Comparison of ENCODE assay signal across 19 mouse cellular contexts in the genomic region with DNA sequence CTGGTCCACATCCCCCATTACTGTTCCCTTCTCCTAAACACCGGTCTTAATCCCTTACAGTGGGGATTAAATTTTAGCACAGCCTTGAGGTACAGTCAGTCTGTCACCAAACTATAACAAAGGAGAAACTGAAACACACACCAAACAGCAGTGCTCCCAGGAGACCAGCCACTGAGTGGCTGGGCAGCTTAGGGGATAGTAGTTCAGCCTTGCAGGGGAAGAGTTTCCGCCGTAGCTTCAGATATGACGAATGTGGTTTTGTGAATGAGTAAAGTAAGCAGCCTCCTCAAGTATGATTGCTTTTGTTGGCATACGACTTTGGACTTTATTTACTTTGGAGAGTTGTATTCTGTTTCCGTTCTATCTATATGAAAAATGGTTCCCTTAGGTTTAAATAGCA.
A peak's percentile ranks its signal among the peaks of the same experiment; 100 is the strongest.
DNase-seq lines count a peak whose midpoint lies in the region; ATAC-seq lines count a peak whose summit lies in the region.
"Had no signal": no experiment of that assay in that cellular context is flagged by ENCODE, and none has a peak within 500 bp of the region (broad histone marks: within the 10 kb centered on the region; RNA-seq: fewer than 3 reads in every experiment).

No protein-coding gene starts in this region.

- no peak overlapping the region for H3K9ac ChIP-seq in hindbrain, embryonic 13.5 days
- no peak overlapping the region for H3K9ac ChIP-seq in midbrain, embryonic 14.5 days (replicated peaks; ENCODE audit: low read length)
- no peak overlapping the region for H3K9ac ChIP-seq in midbrain, embryonic 11.5 days (ENCODE audit: low read length)
- H3K9ac ChIP-seq: forebrain, embryonic 13.5 days; heart, embryonic 13.5 days had no signal

- 87% methylated on average over 6 of the region's 6 CpGs for WGBS in hindbrain, embryonic 13.5 days
- 91% methylated on average over 6 of the region's 6 CpGs for WGBS in hindbrain, embryonic 10.5 days
- 77% methylated on average over 6 of the region's 6 CpGs for WGBS in midbrain, embryonic 14.5 days
- WGBS in midbrain, embryonic 11.5 days: 96% methylated on average over 6 of the region's 6 CpGs

- peaks cover 24% of the 10 kb centered on the region for H3K4me1 ChIP-seq in hindbrain, embryonic 13.5 days (replicated peaks)
- peaks cover 5% of the 10 kb centered on the region for H3K4me1 ChIP-seq in hindbrain, embryonic 10.5 days (replicated peaks)
- H3K4me1 ChIP-seq in midbrain, embryonic 14.5 days (ENCODE audit: control insufficient read depth, insufficient read depth, low read length): peaks cover 7% of the 10 kb centered on the region; the same call in 1 of the 2 replicates
- no peaks in the 10 kb centered on the region for H3K4me1 ChIP-seq in midbrain, embryonic 11.5 days (ENCODE audit: control insufficient read depth, insufficient read depth, low read length)

- no peak overlapping the region for H3K4me2 ChIP-seq in hindbrain, embryonic 13.5 days
- H3K4me2 ChIP-seq in midbrain, embryonic 14.5 days (ENCODE audit: low read length): no peak overlapping the region
- no peak overlapping the region for H3K4me2 ChIP-seq in midbrain, embryonic 11.5 days
- H3K4me2 ChIP-seq: forebrain, embryonic 13.5 days; heart, embryonic 13.5 days had no signal

- H3K27me3 ChIP-seq in hindbrain, embryonic 13.5 days: no peaks in the 10 kb centered on the region
- no peaks in the 10 kb centered on the region for H3K27me3 ChIP-seq in hindbrain, embryonic 10.5 days (ENCODE audit: insufficient read depth, poor library complexity, severe bottlenecking)
- H3K27me3 ChIP-seq in midbrain, embryonic 14.5 days (ENCODE audit: control insufficient read depth, insufficient read depth, low read length): no peaks in the 10 kb centered on the region
- no peaks in the 10 kb centered on the region for H3K27me3 ChIP-seq in midbrain, embryonic 11.5 days (ENCODE audit: control insufficient read depth, insufficient read depth, low read length)
- no peaks in the 10 kb centered on the region for H3K27me3 ChIP-seq in splenic B cell, adult 2 months (ENCODE audit: control insufficient read depth, insufficient read depth, low read length, poor library complexity, severe bottlenecking)
- H3K27me3 ChIP-seq: forebrain, embryonic 13.5 days; heart, embryonic 13.5 days had no signal

- no peak for DNase-seq in hindbrain, embryonic 10.5 days (ENCODE audit: low spot score)
- no peak for DNase-seq in midbrain, embryonic 14.5 days
- no peak for DNase-seq in midbrain, embryonic 11.5 days (ENCODE audit: low spot score, missing footprints)
- DNase-seq in splenic B cell, adult 2 months (ENCODE audit: low read depth, low spot score): peak; percentile 52
- DNase-seq: adrenal gland, adult 2 months; cerebellum, adult 11 months; cerebellum, postnatal 25 days; gastrocnemius, postnatal 36 days; heart, postnatal 4 days; left cerebral cortex, postnatal 4 days; lung, adult 18-20 months; lung, postnatal 36 days; right cerebral cortex, adult 18-20 months; thymus, postnatal 4 days had no signal

- no peaks in the 10 kb centered on the region for H3K9me3 ChIP-seq in hindbrain, embryonic 13.5 days
- no peaks in the 10 kb centered on the region for H3K9me3 ChIP-seq in hindbrain, embryonic 10.5 days
- no peaks in the 10 kb centered on the region for H3K9me3 ChIP-seq in midbrain, embryonic 14.5 days (ENCODE audit: control insufficient read depth, low read length)
- H3K9me3 ChIP-seq in midbrain, embryonic 11.5 days (ENCODE audit: control insufficient read depth, low read length): no peaks in the 10 kb centered on the region
- H3K9me3 ChIP-seq: forebrain, embryonic 13.5 days; heart, embryonic 13.5 days had no signal

- no peaks in the 10 kb centered on the region for H3K36me3 ChIP-seq in hindbrain, embryonic 13.5 days
- no peaks in the 10 kb centered on the region for H3K36me3 ChIP-seq in hindbrain, embryonic 10.5 days
- no peaks in the 10 kb centered on the region for H3K36me3 ChIP-seq in midbrain, embryonic 14.5 days (ENCODE audit: control insufficient read depth, insufficient read depth, low read length)
- no peaks in the 10 kb centered on the region for H3K36me3 ChIP-seq in midbrain, embryonic 11.5 days (ENCODE audit: control insufficient read depth, insufficient read depth, low read length)
- no peaks in the 10 kb centered on the region; the same call in 1 of the 2 replicates for H3K36me3 ChIP-seq in splenic B cell, adult 2 months (ENCODE audit: control insufficient read depth, insufficient read depth, low read length, poor library complexity, severe bottlenecking)
- H3K36me3 ChIP-seq: heart, embryonic 13.5 days had no signal

- H3K4me3 ChIP-seq in hindbrain, embryonic 13.5 days: no peak overlapping the region
- no peak overlapping the region for H3K4me3 ChIP-seq in hindbrain, embryonic 10.5 days
- H3K4me3 ChIP-seq in midbrain, embryonic 14.5 days (replicated peaks; ENCODE audit: low read depth, low read length): no peak overlapping the region
- no peak overlapping the region for H3K4me3 ChIP-seq in midbrain, embryonic 11.5 days (ENCODE audit: low read depth, low read length)
- H3K4me3 ChIP-seq: forebrain, embryonic 13.5 days; heart, embryonic 13.5 days had no signal

- ATAC-seq in hindbrain, embryonic 13.5 days (ENCODE audit: low FRiP score): no peak
- ATAC-seq in midbrain, embryonic 14.5 days (ENCODE audit: low FRiP score, low TSS enrichment): no peak
- ATAC-seq in midbrain, embryonic 11.5 days (ENCODE audit: low FRiP score): no peak
- peak; percentile 39 for ATAC-seq in CD4-positive, CD25-positive, alpha-beta regulatory T cell, adult 4 months
- ATAC-seq in monocyte, adult 5-6 weeks (replicated peaks; ENCODE audit: insufficient number of reproducible peaks, low FRiP score, low TSS enrichment, poor library complexity, severe bottlenecking): no peak

- H3K27ac ChIP-seq in hindbrain, embryonic 13.5 days: peak overlapping the region; percentile 53
- H3K27ac ChIP-seq in hindbrain, embryonic 10.5 days: no peak overlapping the region
- H3K27ac ChIP-seq in midbrain, embryonic 14.5 days (replicated peaks; ENCODE audit: low read depth, low read length): 0 out of 2 replicates have a peak overlapping the region, but pooled peaks have one; percentile 86
- no peak overlapping the region for H3K27ac ChIP-seq in midbrain, embryonic 11.5 days (ENCODE audit: low read depth, low read length)
- H3K27ac ChIP-seq: heart, embryonic 13.5 days had no signal

Comparison
In these comparisons a context has a peak if more than half of its experiments do, and no peak if none do; other contexts are left out.
1. H3K27ac ChIP-seq: peak in hindbrain, embryonic 13.5 days (single experiment) and midbrain, embryonic 14.5 days (single experiment); none in hindbrain, embryonic 10.5 days (single experiment) and midbrain, embryonic 11.5 days (single experiment).